Comparison of ENCODE assay signal across 23 mouse cellular contexts in the genomic region with DNA sequence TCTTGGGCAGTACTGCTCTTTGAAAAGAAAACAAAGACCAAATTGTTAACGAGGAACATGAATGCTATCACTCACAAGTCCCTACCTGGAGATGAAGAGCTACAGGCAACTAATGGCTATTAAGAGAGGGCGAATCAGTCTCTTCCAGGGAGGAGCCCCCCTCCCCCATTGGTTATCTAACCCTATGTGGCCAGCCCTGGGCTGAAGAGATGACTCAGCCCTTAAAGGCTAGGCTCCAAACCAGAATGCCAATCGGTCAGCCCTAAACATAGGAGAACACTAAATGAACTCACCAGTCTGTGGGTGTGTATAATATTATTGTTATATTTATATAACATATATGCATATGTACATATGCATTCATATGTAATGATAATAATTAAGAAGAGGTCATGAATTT.
"Had no signal": no experiment of that assay in that cellular context is flagged by ENCODE, and none has a peak within 500 bp of the region (broad histone marks: within the 10 kb centered on the region; RNA-seq: fewer than 3 reads in every experiment).

No protein-coding gene starts in this region.

- H3K9ac ChIP-seq: limb, embryonic 13.5 days; liver, embryonic 12.5 days; liver, embryonic 15.5 days; lung, embryonic 15.5 days; midbrain, embryonic 12.5 days; midbrain, embryonic 15.5 days; neural tube, embryonic 12.5 days; neural tube, embryonic 15.5 days had no signal

- H3K27me3 ChIP-seq: limb, embryonic 13.5 days; liver, embryonic 12.5 days; liver, embryonic 15.5 days; lung, embryonic 15.5 days; midbrain, embryonic 12.5 days; midbrain, embryonic 15.5 days; neural tube, embryonic 12.5 days; neural tube, embryonic 15.5 days had no signal

- H3K27ac ChIP-seq: kidney, postnatal 0 days; layer of hippocampus, adult 2 months; limb, embryonic 10.5 days; limb, embryonic 13.5 days; liver, embryonic 12.5 days; liver, embryonic 15.5 days; lung, embryonic 15.5 days; macrophage; midbrain, embryonic 12.5 days; midbrain, embryonic 15.5 days; neural tube, embryonic 12.5 days; neural tube, embryonic 15.5 days; stomach, postnatal 0 days had no signal

- H3K4me3 ChIP-seq: layer of hippocampus, adult 2 months; limb, embryonic 10.5 days; limb, embryonic 13.5 days; liver, embryonic 12.5 days; liver, embryonic 15.5 days; lung, embryonic 15.5 days; midbrain, embryonic 12.5 days; midbrain, embryonic 15.5 days; neural tube, embryonic 12.5 days; neural tube, embryonic 15.5 days had no signal

- H3K4me1 ChIP-seq: limb, embryonic 10.5 days; limb, embryonic 13.5 days; liver, embryonic 12.5 days; liver, embryonic 15.5 days; lung, embryonic 15.5 days; midbrain, embryonic 12.5 days; midbrain, embryonic 15.5 days; neural tube, embryonic 12.5 days; neural tube, embryonic 15.5 days had no signal

- H3K36me3 ChIP-seq: limb, embryonic 10.5 days; limb, embryonic 13.5 days; liver, embryonic 12.5 days; liver, embryonic 15.5 days; lung, embryonic 15.5 days; midbrain, embryonic 12.5 days; midbrain, embryonic 15.5 days; neural tube, embryonic 12.5 days; neural tube, embryonic 15.5 days had no signal

- ATAC-seq: liver, embryonic 12.5 days; midbrain, embryonic 15.5 days had no signal

- H3K4me2 ChIP-seq: limb, embryonic 13.5 days; liver, embryonic 12.5 days; liver, embryonic 15.5 days; lung, embryonic 15.5 days; midbrain, embryonic 12.5 days; midbrain, embryonic 15.5 days; neural tube, embryonic 12.5 days; neural tube, embryonic 15.5 days had no signal

- H3K9me3 ChIP-seq: limb, embryonic 10.5 days; limb, embryonic 13.5 days; liver, embryonic 12.5 days; liver, embryonic 15.5 days; lung, embryonic 15.5 days; midbrain, embryonic 12.5 days; midbrain, embryonic 15.5 days; neural tube, embryonic 12.5 days; neural tube, embryonic 15.5 days had no signal

- DNase-seq: kidney, postnatal 25 days; layer of hippocampus, adult 9-11 months; liver; lung, adult 18-20 months; lung, postnatal 10 days; right cerebral cortex, adult 18-20 months; right cerebral cortex, postnatal 14 days; right cerebral cortex, postnatal 4 days; thymus, adult 2 months; thymus, postnatal 14 days had no signal
